Mouse (Mus musculus) limb, embryonic 14.5 days (tissue): ENCODE data around the gene Sfxn1. TPM values are rescaled to one million over a fixed set of nuclear protein-coding genes. Genes with fewer than 3 reads are reported as not detected.
A peak's percentile ranks its signal among the peaks of the same experiment; 100 is the strongest.

ENCODE experiments used
- ATAC-seq: fragments of 200-750 bp; cut with Nextera tagmentation; 2 replicates; pipeline ENCODE4 v1.8.0; 2017; ENCODE audit warnings: low read depth, moderate number of reproducible peaks, moderate TSS enrichment; ENCODE audit not compliant: low FRiP score
- DNase-seq: peaks from one replicate; pipeline ENCODE4 v3.0.0-alpha.2; 2015; ENCODE audit warnings: low spot score
- H3K27ac ChIP-seq: fragments of 300-500 bp; sonication (generic); replicated peaks from 2 replicates; pipeline ENCODE4 v1.5.1; 2014; ENCODE audit warnings: low read depth, mild to moderate bottlenecking, low read length, moderate library complexity, mixed read lengths
- H3K27me3 ChIP-seq: fragments of 300-500 bp; sonication (generic); 2 replicates; pipeline ENCODE4 v1.6.1; 2014; ENCODE audit warnings: low read length, mixed read lengths; ENCODE audit not compliant: control insufficient read depth, insufficient read depth
- H3K36me3 ChIP-seq: fragments of 300-500 bp; sonication (generic); 2 replicates; pipeline ENCODE4 v1.6.1; 2014; ENCODE audit warnings: mild to moderate bottlenecking, low read length, moderate library complexity, mixed read lengths; ENCODE audit not compliant: control insufficient read depth, insufficient read depth
- H3K4me1 ChIP-seq: fragments of 300-500 bp; sonication (generic); 2 replicates; pipeline ENCODE4 v1.6.1; 2014; ENCODE audit warnings: antibody characterized with exemption, low read length, mixed read lengths; ENCODE audit not compliant: control insufficient read depth, insufficient read depth
- H3K4me2 ChIP-seq: fragments of 300-500 bp; sonication (generic); replicated peaks from 2 replicates; pipeline ENCODE4 v1.6.1; 2014; ENCODE audit warnings: low read depth, mild to moderate bottlenecking, low read length, moderate library complexity; ENCODE audit not compliant: severe bottlenecking
- H3K4me3 ChIP-seq: fragments of 300-500 bp; sonication (generic); replicated peaks from 2 replicates; pipeline ENCODE4 v1.5.1; 2014; ENCODE audit warnings: low read length
- H3K9ac ChIP-seq: fragments of 300-500 bp; sonication (generic); 2 replicates; pipeline ENCODE4 v1.6.1; 2014; ENCODE audit warnings: mild to moderate bottlenecking, low read depth, low read length, moderate library complexity; ENCODE audit not compliant: severe bottlenecking
- H3K9me3 ChIP-seq: fragments of 300-500 bp; sonication (generic); 2 replicates; pipeline ENCODE4 v1.6.1; 2016; ENCODE audit warnings: low read length; ENCODE audit not compliant: control insufficient read depth
- POLR2A ChIP-seq: fragments of 200-500 bp; IDR thresholded peaks from 2 replicates; pipeline ENCODE4 v1.8.0; 2012; ENCODE audit warnings: inconsistent platforms, mild to moderate bottlenecking, moderate library complexity, borderline replicate concordance; ENCODE audit not compliant: insufficient read depth, insufficient read length; ENCODE audit errors: extremely low read depth
- whole genome bisulfite sequencing: fragments of 180-500 bp; shearing (Covaris S2); extraction: QIAGEN DNeasy Blood & Tissue Kit; methylation state at CpG from one replicate; pipeline ENCODE4 v1.1.7; 2014; 5-methylcytosine and 5-hydroxymethylcytosine counted together
- polyA plus RNA-seq, 2 experiments: library from polyadenylated mRNA; depleted of rRNA in 1 of 2; stranded (reverse) in 1 of 2; unstranded in 1 of 2; fragments of >200 nt; fragmentation: Nextera tagmentation in 1 of 2; extraction: Ambion mirVana in 1 of 2; gene quantifications; 2 replicates each; pipeline versions ENCODE4 v1.2.1 to v1.2.3; 2012 to 2014

The Sfxn1 gene
- 26.6 and 26.7 TPM in 2 replicates for polyA plus RNA-seq (2012; rRNA removed)
- 49.9 and 51.6 TPM in 2 replicates for polyA plus RNA-seq (2014; fragmentation: Nextera tagmentation; extraction: Ambion mirVana)

GRCm38 (mm10) chr13:54071606-54072331, at the start of gene Sfxn1:
Gene Sfxn1 (plus strand): TSS chr13:54071869.
- Histone ChIP-seq H3K9ac (peak within 1 kb of the TSS; percentile 79), H3K4me1 (peaks cover 10% of the 10 kb centered on the region; the same call in 1 of the 2 replicates), H3K27me3 (no peaks in the 10 kb centered on the region), H3K9me3 (no peaks in the 10 kb centered on the region), H3K4me3 (peak within 1 kb of the TSS; percentile 75), H3K27ac (peak within 1 kb of the TSS; percentile 48; the same call in 1 of the 2 replicates), H3K4me2 (peak within 1 kb of the TSS; percentile 52), H3K36me3 (no peaks in the 10 kb centered on the region)
- TF ChIP-seq POLR2A = 0 out of 2 replicates have a peak, but pooled peaks have one; percentile 31
- WGBS = under 1% methylated on average over 74 of the region's 74 CpGs
- DNase-seq = peak; percentile 69
- peak; percentile 81 for ATAC-seq

DNA sequence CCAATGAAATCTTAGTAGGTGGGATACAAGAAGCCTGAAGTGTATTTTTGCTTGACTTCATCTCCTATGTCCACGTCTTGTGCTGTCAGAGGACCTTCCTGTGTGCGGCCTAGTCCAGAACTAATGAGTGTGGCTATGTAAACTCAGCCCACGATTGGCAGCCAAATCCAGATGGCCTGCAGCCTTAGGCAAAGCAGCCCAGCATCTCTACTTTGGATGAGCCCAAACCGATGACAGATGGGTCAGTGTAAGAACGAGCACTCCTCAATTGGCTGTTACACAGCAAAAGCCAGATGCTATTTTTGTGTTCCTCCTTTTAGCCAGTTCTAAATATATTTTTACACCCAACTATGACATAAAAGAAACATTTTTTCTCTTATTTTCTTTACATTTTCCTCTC, 48.4 kb upstream of the Sfxn1 start:
- ATAC-seq (no peak), DNase-seq (no peak)
- 55% methylated on average over 5 of the region's 5 CpGs for WGBS
- no peak overlapping the region for H3K4me2 ChIP-seq
- H3K4me1 ChIP-seq = no peaks in the 10 kb centered on the region
- H3K4me3 ChIP-seq = no peak overlapping the region
- no peak overlapping the region for H3K27ac ChIP-seq
- H3K27me3 ChIP-seq = no peaks in the 10 kb centered on the region
- H3K9ac ChIP-seq = no peak overlapping the region
- no peaks in the 10 kb centered on the region for H3K9me3 ChIP-seq
- H3K36me3 ChIP-seq = no peaks in the 10 kb centered on the region
- no peak for TF ChIP-seq POLR2A

DNA sequence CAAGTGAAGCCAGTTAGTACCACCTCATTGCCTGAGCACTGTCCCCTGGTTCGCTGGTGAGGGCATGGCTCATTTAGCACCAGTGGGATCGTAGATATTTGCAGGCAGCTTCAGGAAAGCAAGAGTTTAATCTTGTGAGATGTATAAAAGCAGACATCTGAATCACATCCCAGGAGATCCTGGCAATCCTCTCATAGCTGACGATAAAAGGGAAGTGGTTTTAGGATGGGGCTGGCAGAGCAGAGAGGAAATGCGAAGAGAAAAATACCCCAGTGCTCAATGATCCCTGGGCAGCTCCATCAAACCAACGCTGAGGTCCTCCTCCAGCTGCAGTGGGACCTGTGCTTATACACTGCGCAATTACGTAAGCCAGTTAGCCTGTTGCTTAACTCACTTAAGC, 44.6 kb upstream of the Sfxn1 start:
- Histone ChIP-seq H3K4me1 (no peaks in the 10 kb centered on the region), H3K27ac (no peak overlapping the region), H3K4me3 (no peak overlapping the region), H3K9ac (no peak overlapping the region), H3K4me2 (no peak overlapping the region), H3K9me3 (no peaks in the 10 kb centered on the region), H3K36me3 (no peaks in the 10 kb centered on the region), H3K27me3 (no peaks in the 10 kb centered on the region)
- ATAC-seq = no peak
- DNase-seq = no peak
- no peak for TF ChIP-seq POLR2A
- WGBS = 74% methylated on average over 7 of the region's 7 CpGs

DNA sequence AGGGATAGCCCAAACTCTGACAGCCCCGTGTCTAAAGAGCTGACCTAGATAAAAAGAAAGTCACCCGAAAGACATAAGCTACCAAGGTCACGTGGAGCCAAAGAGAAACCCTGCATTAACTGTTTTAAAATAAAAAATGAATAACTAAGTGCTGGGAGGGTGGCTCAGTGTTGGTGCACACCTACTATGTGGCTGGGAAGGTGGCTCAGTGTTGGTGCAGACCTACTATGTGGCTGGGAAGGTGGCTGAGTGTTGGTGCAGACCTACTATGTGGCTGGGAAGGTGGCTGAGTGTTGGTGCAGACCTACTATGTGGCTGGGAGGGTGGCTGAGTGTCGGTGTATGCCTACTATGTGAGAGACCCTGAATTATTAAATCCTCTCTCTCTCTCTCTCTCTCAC, 38.0 kb upstream of the Sfxn1 start:
- 81% methylated on average over 4 of the region's 4 CpGs for WGBS

GRCm38 (mm10) chr13:54035541-54035940, 36.1 kb upstream of the Sfxn1 start:
- Histone ChIP-seq H3K36me3 (no peaks in the 10 kb centered on the region), H3K9ac (no peak overlapping the region), H3K9me3 (no peaks in the 10 kb centered on the region), H3K27me3 (no peaks in the 10 kb centered on the region), H3K4me2 (no peak overlapping the region), H3K27ac (no peak overlapping the region), H3K4me1 (no peaks in the 10 kb centered on the region), H3K4me3 (no peak overlapping the region)
- DNase-seq (no peak), ATAC-seq (no peak)
- WGBS = 52% methylated on average over 1 of the region's 1 CpGs
- no peak for TF ChIP-seq POLR2A

More for the DNA sequence above, 38.0 kb upstream of the Sfxn1 start:
- DNase-seq (no peak), ATAC-seq (no peak)
- no peaks in the 10 kb centered on the region for H3K9me3 ChIP-seq
- H3K27ac ChIP-seq = no peak overlapping the region
- no peak overlapping the region for H3K4me3 ChIP-seq
- H3K4me1 ChIP-seq = no peaks in the 10 kb centered on the region
- H3K27me3 ChIP-seq = no peaks in the 10 kb centered on the region
- no peak overlapping the region for H3K4me2 ChIP-seq
- H3K9ac ChIP-seq = no peak overlapping the region
- no peak for TF ChIP-seq POLR2A
- H3K36me3 ChIP-seq = no peaks in the 10 kb centered on the region

DNA sequence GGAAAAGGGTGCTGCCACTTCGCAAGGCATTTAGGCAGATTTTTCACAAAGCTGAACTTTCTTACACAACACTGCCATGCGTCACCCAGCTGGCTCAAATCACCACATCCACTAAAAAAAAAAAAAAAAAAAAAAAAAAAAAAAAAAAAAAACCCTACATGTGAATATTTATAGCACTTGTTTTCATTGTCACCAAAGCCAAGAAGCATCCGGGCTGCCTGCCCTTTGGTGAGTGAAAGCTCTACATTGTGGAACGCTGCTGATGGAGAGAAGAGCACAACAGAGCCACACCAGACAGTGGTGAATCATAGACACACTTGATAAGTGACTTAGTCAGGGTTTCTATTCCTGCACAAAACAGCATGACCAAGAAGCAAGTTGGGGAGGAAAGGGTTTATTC, 33.7 kb upstream of the Sfxn1 start:
- ATAC-seq (no peak), DNase-seq (no peak)
- H3K27ac ChIP-seq = no peak overlapping the region
- 83% methylated on average over 4 of the region's 4 CpGs for WGBS
- no peak overlapping the region for H3K4me3 ChIP-seq
- no peaks in the 10 kb centered on the region for H3K27me3 ChIP-seq
- no peak overlapping the region for H3K9ac ChIP-seq
- no peaks in the 10 kb centered on the region for H3K36me3 ChIP-seq
- no peak overlapping the region for H3K4me2 ChIP-seq
- no peaks in the 10 kb centered on the region for H3K4me1 ChIP-seq
- no peaks in the 10 kb centered on the region for H3K9me3 ChIP-seq
- TF ChIP-seq POLR2A = no peak
